Mouse (Mus musculus): ENCODE measurements around the gene Asna1. TPM values are rescaled to one million over a fixed set of nuclear protein-coding genes. Genes with fewer than 3 reads are reported as not detected.

Asna1 gene
- total and polyA plus RNA-seq, 3 experiments, result 109 to 127 (median 119) TPM

GRCm38 (mm10) chr8:85027516-85027855 lies 2.4 kb upstream of the Asna1 start:
- Histone ChIP-seq H3K36me3 (replicated peaks in 1 of 2; ENCODE audit: control insufficient read depth in 1 of 2, insufficient read depth in 1 of 2, low read length in 1 of 2) (peaks cover 45 to 54% of the 10 kb centered on the region in 2 experiments), H3K79me2 (replicated peaks; ENCODE audit: control insufficient read depth, extremely low read depth, insufficient read depth, poor library complexity, severe bottlenecking) (peaks cover 46% of the 10 kb centered on the region), H3K9ac (ENCODE audit: insufficient read depth, low read depth) (peak overlapping the region; percentile 100), H3K27me3 (replicated peaks) (no peaks in the 10 kb centered on the region), H3K4me2 (ENCODE audit: insufficient read depth, low read depth, poor library complexity, severe bottlenecking) (peak overlapping the region; percentile 95; the same call in 1 of the 2 replicates), H3K4me3 (replicated peaks in 1 of 3; ENCODE audit: low read depth in 2 of 3, low read length in 2 of 3, poor library complexity in 1 of 3) (peak overlapping the region; percentile 78 to 94 (median 85)), H3K4me1 (ENCODE audit: control insufficient read depth in 1 of 2, insufficient read depth in 2 of 2) (peaks cover 10 to 48% of the 10 kb centered on the region in 2 experiments), H3K27ac (ENCODE audit: insufficient read depth, low read depth) (no peak overlapping the region), H3K9me3 (replicated peaks; ENCODE audit: low read length) (no peaks in the 10 kb centered on the region)
- dilution Hi-C loops (cut with MboI; ENCODE audit: extremely low pct_ligation_motif_present, extremely low pct_unique_long_range_greater_than_20kb, low sequenced_read_pairs), result no loop called here
- DNase-seq (ENCODE audit: extremely low read depth), result no peak
- TF ChIP-seq EP300 (IDR thresholded peaks at IDR 0.05; ENCODE audit: low read length) (no peak), CHD2 (IDR thresholded peaks at IDR 0.05; ENCODE audit: low read length) (no peak), MEF2A (IDR thresholded peaks at IDR 0.05; ENCODE audit: borderline replicate concordance, low read depth, low read length) (no peak), HCFC1 (IDR thresholded peaks at IDR 0.05; ENCODE audit: low read depth, low read length) (no peak), KAT2A (IDR thresholded peaks at IDR 0.05; ENCODE audit: insufficient replicate concordance, low read length) (no peak), MAFK (IDR thresholded peaks at IDR 0.05; ENCODE audit: insufficient replicate concordance, low read length) (no peak), ZMIZ1 (IDR thresholded peaks at IDR 0.05; ENCODE audit: low read depth, low read length) (no peak), PAX5 (IDR thresholded peaks at IDR 0.05; ENCODE audit: low read length) (no peak), ZC3H11A (IDR thresholded peaks at IDR 0.05; ENCODE audit: low read depth, low read length) (no peak), UBTF (IDR thresholded peaks at IDR 0.05; ENCODE audit: low read depth, low read length) (no peak), BHLHE40 (IDR thresholded peaks at IDR 0.05; ENCODE audit: low read depth, low read length) (no peak), ELF1 (IDR thresholded peaks at IDR 0.05; ENCODE audit: low read depth, low read length) (no peak), MAZ (IDR thresholded peaks at IDR 0.05; ENCODE audit: low read depth, low read length) (no peak), MYC (IDR thresholded peaks at IDR 0.05; ENCODE audit: low read depth, low read length) (no peak), CHD1 (IDR thresholded peaks at IDR 0.05; ENCODE audit: low read depth, low read length) (no peak), TCF12 (IDR thresholded peaks at IDR 0.05; ENCODE audit: low read depth, low read length) (no peak)
- in situ Hi-C loops (cut with MboI; ENCODE audit: low pct_ligation_motif_present, low pct_unique_long_range_greater_than_20kb, low sequenced_read_pairs), result loop anchor here (5.0 kb wide), 1 partner anchor 35 kb away; the partner anchor contains the start of gene Hook2

GRCm38 (mm10) chr8:85026670-85027515 lies 1.8 kb upstream of the Asna1 start, which contains the start of gene Trir:
Gene Trir, plus strand, starts transcription at chr8:85026823.
- Histone ChIP-seq H3K4me1 (ENCODE audit: control insufficient read depth in 1 of 2, insufficient read depth in 2 of 2) (peaks cover 10 to 53% of the 10 kb centered on the region in 2 experiments), H3K36me3 (replicated peaks in 1 of 2; ENCODE audit: control insufficient read depth in 1 of 2, insufficient read depth in 1 of 2, low read length in 1 of 2) (peaks cover 45 to 54% of the 10 kb centered on the region in 2 experiments)
- TF ChIP-seq NRF1 (IDR thresholded peaks at IDR 0.05; ENCODE audit: low read depth, low read length) (peak; percentile 62), MEF2A (IDR thresholded peaks at IDR 0.05; ENCODE audit: borderline replicate concordance, low read depth, low read length) (peak; percentile 54; the same call in 1 of the 2 replicates), KAT2A (IDR thresholded peaks at IDR 0.05; ENCODE audit: insufficient replicate concordance, low read length) (peak; percentile 82; the same call in 1 of the 2 replicates), MYC (IDR thresholded peaks at IDR 0.05; ENCODE audit: low read depth, low read length) (peak; percentile 72; the same call in 1 of the 2 replicates), POLR2A (IDR thresholded peaks at IDR 0.05; ENCODE audit: low read depth, low read length) (peak; percentile 97), TCF12 (IDR thresholded peaks at IDR 0.05; ENCODE audit: low read depth, low read length) (peak; percentile 97), ELF1 (IDR thresholded peaks at IDR 0.05; ENCODE audit: low read depth, low read length) (peak; percentile 69), E2F4 (IDR thresholded peaks at IDR 0.05; ENCODE audit: insufficient replicate concordance, low read depth, low read length) (peak; percentile 93; the same call in 1 of the 2 replicates), ZNF384 (IDR thresholded peaks at IDR 0.05; ENCODE audit: low read depth, low read length) (no peak), MAX (IDR thresholded peaks at IDR 0.05; ENCODE audit: low read length) (peak; percentile 75; the same call in 1 of the 2 replicates), BHLHE40 (IDR thresholded peaks at IDR 0.05; ENCODE audit: low read depth, low read length) (no peak), ZMIZ1 (IDR thresholded peaks at IDR 0.05; ENCODE audit: low read depth, low read length) (peak; percentile 93), TBP (conservative IDR thresholded peaks at IDR 0.05; ENCODE audit: low read depth, low read length) (peak; percentile 91), RAD21 (IDR thresholded peaks at IDR 0.05; ENCODE audit: low read depth, low read length) (no peak), SIN3A (IDR thresholded peaks at IDR 0.05; ENCODE audit: low read length) (peak; percentile 87), HCFC1 (IDR thresholded peaks at IDR 0.05; ENCODE audit: low read depth, low read length) (peak; percentile 84), POLR2AphosphoS2 (IDR thresholded peaks at IDR 0.05; ENCODE audit: low read depth, low read length) (peak; percentile 81), CHD1 (IDR thresholded peaks at IDR 0.05; ENCODE audit: low read depth, low read length) (no peak), EP300 (IDR thresholded peaks at IDR 0.05; ENCODE audit: low read length) (no peak), MAFK (IDR thresholded peaks at IDR 0.05; ENCODE audit: insufficient replicate concordance, low read length) (no peak), PAX5 (IDR thresholded peaks at IDR 0.05; ENCODE audit: low read length) (no peak), GABPA (IDR thresholded peaks at IDR 0.05; ENCODE audit: insufficient replicate concordance, low read depth, low read length) (no peak), ZC3H11A (IDR thresholded peaks at IDR 0.05; ENCODE audit: low read depth, low read length) (no peak), MXI1 (IDR thresholded peaks at IDR 0.05; ENCODE audit: low read depth, low read length) (peak; percentile 65; the same call in 1 of the 2 replicates), CHD2 (IDR thresholded peaks at IDR 0.05; ENCODE audit: low read length) (peak; percentile 13; the same call in 1 of the 2 replicates)

More at GRCm38 (mm10) chr8:85026670-85027515, 1.8 kb upstream of the Asna1 start, which contains the start of gene Trir:
- peaks cover 49% of the 10 kb centered on the region for H3K79me2 ChIP-seq (replicated peaks; ENCODE audit: control insufficient read depth, extremely low read depth, insufficient read depth, poor library complexity, severe bottlenecking)
- in situ Hi-C loops (cut with MboI; ENCODE audit: low pct_ligation_motif_present, low pct_unique_long_range_greater_than_20kb, low sequenced_read_pairs), result loop anchor here (5.0 kb wide), 1 partner anchor 35 kb away; the partner anchor contains the start of gene Hook2
- H3K4me2 ChIP-seq (ENCODE audit: insufficient read depth, low read depth, poor library complexity, severe bottlenecking), result peak within 1 kb of the TSS; percentile 98
- dilution Hi-C loops (cut with MboI; ENCODE audit: extremely low pct_ligation_motif_present, extremely low pct_unique_long_range_greater_than_20kb, low sequenced_read_pairs), result no loop called here
- peak within 1 kb of the TSS; percentile 100 for H3K9ac ChIP-seq (ENCODE audit: insufficient read depth, low read depth)
- H3K9me3 ChIP-seq (replicated peaks; ENCODE audit: low read length), result no peaks in the 10 kb centered on the region
- peak within 1 kb of the TSS; percentile 78 to 94 (median 85) for H3K4me3 ChIP-seq (replicated peaks in 1 of 3; ENCODE audit: low read depth in 2 of 3, low read length in 2 of 3, poor library complexity in 1 of 3)
- peak; percentile 98 for DNase-seq (ENCODE audit: extremely low read depth)
- peak within 1 kb of the TSS; percentile 68 for H3K27ac ChIP-seq (ENCODE audit: insufficient read depth, low read depth)
- no peaks in the 10 kb centered on the region for H3K27me3 ChIP-seq (replicated peaks)
